Mouse (Mus musculus): ENCODE measurements around the gene Lrrc10. TPM values are rescaled to one million over a fixed set of nuclear protein-coding genes. Genes with fewer than 3 reads are reported as not detected.

The Lrrc10 gene
- not detected for polyA plus RNA-seq (2014; fragmentation: Illumina TruSeq; extraction: RNeasy Lipid Tissue Mini Kit (QIAGEN cat#74804))

DNA sequence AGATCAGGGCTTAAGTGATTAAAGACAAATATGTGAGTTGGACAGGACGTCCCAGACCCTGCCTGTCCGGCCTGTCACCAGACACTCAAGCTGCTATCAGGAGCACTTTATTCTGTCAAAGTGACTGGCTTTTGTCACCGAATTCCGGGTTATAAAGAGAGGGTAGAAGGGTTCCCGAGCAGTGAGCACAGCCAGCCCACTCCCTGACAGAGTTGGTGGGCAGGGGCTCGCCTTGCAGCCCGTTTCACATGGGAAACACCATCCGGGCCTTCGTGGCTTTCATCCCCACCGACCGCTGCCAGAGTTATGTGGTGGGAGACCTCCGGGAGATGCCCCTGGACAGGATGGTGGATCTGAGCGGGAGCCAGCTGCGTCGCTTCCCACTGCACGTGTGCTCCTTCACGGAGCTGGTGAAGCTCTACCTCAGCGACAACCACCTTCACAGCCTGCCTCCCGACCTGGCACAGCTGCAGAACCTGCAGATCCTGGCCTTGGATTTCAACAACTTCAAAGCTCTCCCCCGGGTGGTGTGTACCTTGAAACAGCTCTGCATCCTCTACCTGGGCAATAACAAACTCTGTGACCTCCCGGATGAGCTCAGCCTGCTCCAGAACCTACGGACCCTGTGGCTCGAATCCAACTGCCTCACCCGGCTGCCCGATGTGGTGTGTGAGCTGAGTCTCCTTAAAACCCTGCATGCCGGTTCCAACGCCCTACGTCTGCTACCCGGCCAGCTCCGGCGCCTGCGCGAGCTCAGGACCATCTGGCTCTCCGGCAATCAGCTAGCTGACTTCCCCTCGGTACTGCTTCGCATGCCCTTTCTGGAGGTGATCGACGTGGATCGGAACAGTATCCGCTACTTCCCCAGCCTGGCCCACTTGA, at the start of gene Lrrc10:
Gene Lrrc10, plus strand, starts transcription at position 167 of the 882 bp plus-strand sequence.

GRCm38 (mm10) chr10:117063254-117064021, 18.3 kb downstream of the Lrrc10 start, which contains the start of gene Cct2:
Gene Cct2, minus strand, starts transcription at chr10:117063814.

Other genes starting within 250 kb of the Lrrc10 start
- 0.14 TPM for gene Myrfl, start 148.4 kb upstream of the Lrrc10 start, polyA plus RNA-seq (2014; fragmentation: Illumina TruSeq; extraction: RNeasy Lipid Tissue Mini Kit (QIAGEN cat#74804))
- 13.4 TPM for gene Rab3ip, start 94.6 kb upstream of the Lrrc10 start, polyA plus RNA-seq (2014; fragmentation: Illumina TruSeq; extraction: RNeasy Lipid Tissue Mini Kit (QIAGEN cat#74804))
- not detected for gene Gm10271, start 72.7 kb upstream of the Lrrc10 start, polyA plus RNA-seq (2014; fragmentation: Illumina TruSeq; extraction: RNeasy Lipid Tissue Mini Kit (QIAGEN cat#74804))
- gene Best3, start 59.0 kb upstream of the Lrrc10 start, polyA plus RNA-seq (2014; fragmentation: Illumina TruSeq; extraction: RNeasy Lipid Tissue Mini Kit (QIAGEN cat#74804)), result not detected
- gene Cct2, start 18.5 kb downstream of the Lrrc10 start, polyA plus RNA-seq (2014; fragmentation: Illumina TruSeq; extraction: RNeasy Lipid Tissue Mini Kit (QIAGEN cat#74804)), result 381 TPM
- 83.5 TPM for gene Frs2, start 103.2 kb downstream of the Lrrc10 start, polyA plus RNA-seq (2014; fragmentation: Illumina TruSeq; extraction: RNeasy Lipid Tissue Mini Kit (QIAGEN cat#74804))
- 79.7 TPM for gene Yeats4, start 179.2 kb downstream of the Lrrc10 start, polyA plus RNA-seq (2014; fragmentation: Illumina TruSeq; extraction: RNeasy Lipid Tissue Mini Kit (QIAGEN cat#74804))
- not detected for gene 9530003J23Rik, start 193.4 kb downstream of the Lrrc10 start, polyA plus RNA-seq (2014; fragmentation: Illumina TruSeq; extraction: RNeasy Lipid Tissue Mini Kit (QIAGEN cat#74804))
- gene Lyz2, start 237.0 kb downstream of the Lrrc10 start, polyA plus RNA-seq (2014; fragmentation: Illumina TruSeq; extraction: RNeasy Lipid Tissue Mini Kit (QIAGEN cat#74804)), result 215 TPM
- gene Lyz1, start 247.5 kb downstream of the Lrrc10 start, polyA plus RNA-seq (2014; fragmentation: Illumina TruSeq; extraction: RNeasy Lipid Tissue Mini Kit (QIAGEN cat#74804)), result 2.1 TPM